Mouse (Mus musculus): ENCODE results near the gene Mrps6.

- TF ChIP-seq GATA1 (IDR thresholded peaks at IDR 0.05; ENCODE audit: borderline replicate concordance, low read length): no peak
- TF ChIP-seq FLI1 (IDR thresholded peaks at IDR 0.05; ENCODE audit: low read length): no peak
These were observed 47.6 kb downstream of the Mrps6 start for GRCm38 (mm10) chr16:92105631-92106030.
